Mouse (Mus musculus): ENCODE measurements at regions not wholly inside any gene's neighbourhood (a gene's known extent, or its start where the extent isn't known, plus 50 kb on each side); places are given as distances from the start of the nearest gene placed in this dataset.

- H3K27me3 ChIP-seq (ENCODE audit: low read depth, poor library complexity, severe bottlenecking) = no peaks in the 10 kb centered on the region
- DNase-seq (ENCODE audit: low spot score) = no peak
- H3K4me1 ChIP-seq = peaks cover 4% of the 10 kb centered on the region; the same call in 1 of the 2 replicates
- H3K4me3 ChIP-seq = no peak overlapping the region
- no peaks in the 10 kb centered on the region for H3K9me3 ChIP-seq (replicated peaks)
- no peaks in the 10 kb centered on the region for H3K36me3 ChIP-seq
- 85% methylated on average over 7 of the region's 7 CpGs for WGBS
- H3K27ac ChIP-seq = no peak overlapping the region
These were observed 51.3 kb upstream of the Serbp1 start for GRCm38 (mm10) chr6:67186537-67187274.

- no peaks in the 10 kb centered on the region for H3K36me3 ChIP-seq
- 91% methylated on average over 2 of the region's 2 CpGs for WGBS
- H3K4me1 ChIP-seq = peaks cover 4% of the 10 kb centered on the region; the same call in 1 of the 2 replicates
- H3K4me3 ChIP-seq = no peak overlapping the region
- H3K9me3 ChIP-seq (replicated peaks) = no peaks in the 10 kb centered on the region
- DNase-seq (ENCODE audit: low spot score) = no peak
- H3K27me3 ChIP-seq (ENCODE audit: low read depth, poor library complexity, severe bottlenecking) = no peaks in the 10 kb centered on the region
- H3K27ac ChIP-seq = no peak overlapping the region
These were observed 53.3 kb upstream of the Serbp1 start for GRCm38 (mm10) chr6:67184662-67185061.

- Histone ChIP-seq H3K36me3 (no peaks in the 10 kb centered on the region), H3K27me3 (ENCODE audit: low read depth, poor library complexity, severe bottlenecking) (no peaks in the 10 kb centered on the region), H3K9me3 (replicated peaks) (no peaks in the 10 kb centered on the region), H3K27ac (no peak overlapping the region), H3K4me3 (no peak overlapping the region), H3K4me1 (peaks cover 4% of the 10 kb centered on the region; the same call in 1 of the 2 replicates)
- 86% methylated on average over 15 of the region's 15 CpGs for WGBS
- no peak for DNase-seq (ENCODE audit: low spot score)
These were observed 54.3 kb upstream of the Serbp1 start for GRCm38 (mm10) chr6:67183481-67184215.

GRCm38 (mm10) chr6:67182453-67182852 lies 55.5 kb upstream of the Serbp1 start:
- Histone ChIP-seq H3K36me3 (no peaks in the 10 kb centered on the region), H3K9me3 (replicated peaks) (no peaks in the 10 kb centered on the region), H3K27me3 (ENCODE audit: low read depth, poor library complexity, severe bottlenecking) (no peaks in the 10 kb centered on the region), H3K4me3 (no peak overlapping the region), H3K27ac (no peak overlapping the region), H3K4me1 (peaks cover 4% of the 10 kb centered on the region; the same call in 1 of the 2 replicates)
- no peak for DNase-seq (ENCODE audit: low spot score)
- 90% methylated on average over 2 of the region's 2 CpGs for WGBS

- Histone ChIP-seq H3K4me1 (peaks cover 4% of the 10 kb centered on the region; the same call in 1 of the 2 replicates), H3K9me3 (replicated peaks) (no peaks in the 10 kb centered on the region), H3K27ac (no peak overlapping the region), H3K4me3 (no peak overlapping the region), H3K27me3 (ENCODE audit: low read depth, poor library complexity, severe bottlenecking) (no peaks in the 10 kb centered on the region), H3K36me3 (no peaks in the 10 kb centered on the region)
- DNase-seq (ENCODE audit: low spot score) = no peak
- WGBS = 91% methylated on average over 4 of the region's 4 CpGs
These were observed 56.5 kb upstream of the Serbp1 start for GRCm38 (mm10) chr6:67181459-67181858.

GRCm38 (mm10) chr6:67179416-67179815 lies 58.6 kb upstream of the Serbp1 start:
- H3K27ac ChIP-seq = no peak overlapping the region
- peaks cover 4% of the 10 kb centered on the region; the same call in 1 of the 2 replicates for H3K4me1 ChIP-seq
- no peak overlapping the region for H3K4me3 ChIP-seq
- H3K9me3 ChIP-seq (replicated peaks) = no peaks in the 10 kb centered on the region
- DNase-seq (ENCODE audit: low spot score) = no peak
- WGBS = 82% methylated on average over 7 of the region's 7 CpGs
- H3K27me3 ChIP-seq (ENCODE audit: low read depth, poor library complexity, severe bottlenecking) = no peaks in the 10 kb centered on the region
- no peaks in the 10 kb centered on the region for H3K36me3 ChIP-seq

- H3K4me3 ChIP-seq = no peak overlapping the region
- peaks cover 2% of the 10 kb centered on the region; the same call in 1 of the 2 replicates for H3K4me1 ChIP-seq
- H3K9me3 ChIP-seq (replicated peaks) = no peaks in the 10 kb centered on the region
- H3K27me3 ChIP-seq (ENCODE audit: low read depth, poor library complexity, severe bottlenecking) = no peaks in the 10 kb centered on the region
- no peaks in the 10 kb centered on the region for H3K36me3 ChIP-seq
- 86% methylated on average over 4 of the region's 4 CpGs for WGBS
- no peak overlapping the region for H3K27ac ChIP-seq
- no peak for DNase-seq (ENCODE audit: low spot score)
These were observed 59.4 kb upstream of the Serbp1 start for GRCm38 (mm10) chr6:67178531-67178930.

GRCm38 (mm10) chr6:67178101-67178500 lies 59.9 kb upstream of the Serbp1 start:
- Histone ChIP-seq H3K4me1 (no peaks in the 10 kb centered on the region), H3K9me3 (replicated peaks) (no peaks in the 10 kb centered on the region), H3K4me3 (no peak overlapping the region), H3K27ac (no peak overlapping the region), H3K36me3 (no peaks in the 10 kb centered on the region), H3K27me3 (ENCODE audit: low read depth, poor library complexity, severe bottlenecking) (no peaks in the 10 kb centered on the region)
- WGBS = 85% methylated on average over 1 of the region's 1 CpGs
- no peak for DNase-seq (ENCODE audit: low spot score)

- H3K27me3 ChIP-seq (ENCODE audit: low read depth, poor library complexity, severe bottlenecking) = no peaks in the 10 kb centered on the region
- H3K4me1 ChIP-seq = peaks cover 9% of the 10 kb centered on the region
- WGBS = 91% methylated on average over 5 of the region's 5 CpGs
- H3K36me3 ChIP-seq = no peaks in the 10 kb centered on the region
- H3K9me3 ChIP-seq (replicated peaks) = no peaks in the 10 kb centered on the region
- no peak overlapping the region for H3K4me3 ChIP-seq
- peak overlapping the region; percentile 79 for H3K27ac ChIP-seq
- no peak for DNase-seq (ENCODE audit: low spot score)
These were observed 67.4 kb upstream of the Serbp1 start for GRCm38 (mm10) chr6:67170674-67170946.

- Histone ChIP-seq H3K4me3 (no peak overlapping the region), H3K9me3 (replicated peaks) (no peaks in the 10 kb centered on the region), H3K27ac (peak overlapping the region; percentile 79), H3K27me3 (ENCODE audit: low read depth, poor library complexity, severe bottlenecking) (no peaks in the 10 kb centered on the region), H3K36me3 (no peaks in the 10 kb centered on the region), H3K4me1 (peaks cover 9% of the 10 kb centered on the region)
- peak; percentile 67 for DNase-seq (ENCODE audit: low spot score)
- 51% methylated on average over 13 of the region's 13 CpGs for WGBS
These were observed 67.9 kb upstream of the Serbp1 start for GRCm38 (mm10) chr6:67169873-67170673.

GRCm38 (mm10) chr6:67168803-67169202 lies 69.2 kb upstream of the Serbp1 start:
- peak overlapping the region; percentile 48 for H3K4me3 ChIP-seq
- H3K27me3 ChIP-seq (ENCODE audit: low read depth, poor library complexity, severe bottlenecking) = no peaks in the 10 kb centered on the region
- no peaks in the 10 kb centered on the region for H3K9me3 ChIP-seq (replicated peaks)
- peak overlapping the region; percentile 78 for H3K27ac ChIP-seq
- H3K36me3 ChIP-seq = no peaks in the 10 kb centered on the region
- WGBS = 41% methylated on average over 2 of the region's 2 CpGs
- H3K4me1 ChIP-seq = peaks cover 9% of the 10 kb centered on the region
- no peak for DNase-seq (ENCODE audit: low spot score)

GRCm38 (mm10) chr6:67168031-67168777 lies 69.8 kb upstream of the Serbp1 start:
- DNase-seq (ENCODE audit: low spot score) = peak; percentile 58
- H3K36me3 ChIP-seq = no peaks in the 10 kb centered on the region
- H3K4me1 ChIP-seq = peaks cover 9% of the 10 kb centered on the region
- H3K4me3 ChIP-seq = peak overlapping the region; percentile 48
- no peaks in the 10 kb centered on the region for H3K9me3 ChIP-seq (replicated peaks)
- no peaks in the 10 kb centered on the region for H3K27me3 ChIP-seq (ENCODE audit: low read depth, poor library complexity, severe bottlenecking)
- H3K27ac ChIP-seq = peak overlapping the region; percentile 78
- WGBS = 16% methylated on average over 11 of the region's 11 CpGs
